Mouse (Mus musculus) ES-E14 (cell line): ENCODE results near the gene Btbd11. TPM values are rescaled to one million over a fixed set of nuclear protein-coding genes. Genes with fewer than 3 reads are reported as not detected.

ENCODE experiments used
- DNase-seq: peaks from one replicate; pipeline ENCODE4 v3.0.0-alpha.2; 2013; ENCODE audit warnings: low read depth, low spot score
- H3K27ac ChIP-seq: 2 replicates; pipeline ENCODE4 v1.5.1; 2012; ENCODE audit warnings: low read depth, mild to moderate bottlenecking, low read length, moderate library complexity, mixed read lengths; ENCODE audit not compliant: poor library complexity, insufficient read depth, severe bottlenecking
- H3K36me3 ChIP-seq: 2 replicates; pipeline ENCODE4 v1.6.1; 2012; ENCODE audit warnings: mild to moderate bottlenecking, low read length, moderate library complexity, mixed read lengths; ENCODE audit not compliant: control insufficient read depth, poor library complexity, insufficient read depth, severe bottlenecking
- H3K4me1 ChIP-seq, 2 experiments: fragments of 150-350 bp in 1 of 2; sonication (generic) in 1 of 2; 2 replicates each; pipeline ENCODE4 v1.6.1; 2012; ENCODE audit warnings: low read length in 2 of 2, mild to moderate bottlenecking in 1 of 2, mixed read lengths in 1 of 2; ENCODE audit not compliant: control insufficient read depth in 2 of 2, insufficient read depth in 2 of 2, poor library complexity in 1 of 2
- H3K4me3 ChIP-seq, 2 experiments: fragments of 150-350 bp in 1 of 2; sonication (generic) in 1 of 2; 2 replicates each; pipeline ENCODE4 v1.5.1; 2012; ENCODE audit warnings: low read length in 2 of 2, low read depth in 1 of 2, mild to moderate bottlenecking in 1 of 2, mixed read lengths in 1 of 2; ENCODE audit not compliant: insufficient read depth in 1 of 2, poor library complexity in 1 of 2, severe bottlenecking in 1 of 2
- H3K9ac ChIP-seq: 2 replicates; pipeline ENCODE4 v1.6.1; 2012; ENCODE audit warnings: low read depth, mild to moderate bottlenecking, low read length, mixed read lengths; ENCODE audit not compliant: poor library complexity, insufficient read depth, severe bottlenecking
- H3K9me3 ChIP-seq: fragments of 150-350 bp; sonication (generic); 2 replicates; pipeline ENCODE4 v1.6.1; 2012; ENCODE audit warnings: low read depth, mild to moderate bottlenecking, low read length; ENCODE audit not compliant: control insufficient read depth, insufficient read depth
- CHD2 ChIP-seq: IDR thresholded peaks from 2 replicates; pipeline ENCODE4 v1.6.1; 2014; ENCODE audit warnings: mild to moderate bottlenecking, low read depth, low read length, inconsistent platforms
- HCFC1 ChIP-seq: IDR thresholded peaks from 2 replicates; pipeline ENCODE4 v1.6.1; 2012; ENCODE audit warnings: low read length, inconsistent platforms, borderline replicate concordance; ENCODE audit not compliant: insufficient read depth
- MAFK ChIP-seq: IDR thresholded peaks from 2 replicates; pipeline ENCODE4 v1.6.1; 2014; ENCODE audit warnings: mild to moderate bottlenecking, low read depth, low read length, inconsistent platforms; ENCODE audit not compliant: insufficient read depth
- ZC3H11A ChIP-seq: IDR thresholded peaks from 2 replicates; pipeline ENCODE4 v1.6.1; 2012; ENCODE audit warnings: low read depth, mild to moderate bottlenecking, inconsistent platforms, low read length, borderline replicate concordance
- ZNF384 ChIP-seq: IDR thresholded peaks from 2 replicates; pipeline ENCODE4 v1.6.1; 2012; ENCODE audit warnings: low read depth, low read length, inconsistent platforms
- in situ Hi-C, 2 experiments: fragments of 600-800 bp; cut with MboI; formaldehyde crosslinking; loops; one replicate each; pipeline ENCODE4 v1.15.1; 2025; ENCODE audit warnings: low sequenced_read_pairs in 2 of 2, inconsistent platforms in 1 of 2; ENCODE audit not compliant: unreplicated experiment in 2 of 2
- total RNA-seq: library from RNA; depleted of rRNA; stranded (reverse); fragments of 300-350 nt; gene quantifications from 2 replicates; pipeline ENCODE4 v1.2.3, GENCODE M21; 2012

Gene Btbd11
- total RNA-seq, 1 experiment, result 9.9 TPM

GRCm38 (mm10) chr10:85475642-85476345, 89.2 kb downstream of the Btbd11 start:
- no peak for DNase-seq
- H3K9me3 ChIP-seq, result no peaks in the 10 kb centered on the region
- in situ Hi-C loops, result no loop called here
- no peak overlapping the region for H3K9ac ChIP-seq
- no peak overlapping the region for H3K27ac ChIP-seq
- H3K4me1 ChIP-seq, result peaks cover 6% of the 10 kb centered on the region in 2 experiments; a peak in 2 of 4 replicates
- no peak overlapping the region for H3K4me3 ChIP-seq
- TF ChIP-seq HCFC1 (no peak), CHD2 (no peak), ZC3H11A (no peak), MAFK (no peak), ZNF384 (no peak)
- no peaks in the 10 kb centered on the region for H3K36me3 ChIP-seq

- TF ChIP-seq MAFK, result no peak
- TF ChIP-seq ZC3H11A, result no peak
- TF ChIP-seq ZNF384, result no peak
- Histone ChIP-seq H3K9me3 (no peaks in the 10 kb centered on the region), H3K4me3 (no peak overlapping the region), H3K36me3 (no peaks in the 10 kb centered on the region), H3K27ac (no peak overlapping the region), H3K4me1 (peaks cover 3 to 14% of the 10 kb centered on the region in 2 experiments; a peak in 3 of 4 replicates), H3K9ac (no peak overlapping the region)
- in situ Hi-C loops, result no loop called here
- DNase-seq, result no peak
Observed at GRCm38 (mm10) chr10:85479959-85480625, 93.5 kb downstream of the Btbd11 start.

- TF ChIP-seq ZNF384 (no peak), CHD2 (no peak), ZC3H11A (no peak), MAFK (no peak)
- no peak overlapping the region for H3K27ac ChIP-seq
- no peaks in the 10 kb centered on the region for H3K9me3 ChIP-seq
- H3K4me1 ChIP-seq, result peaks cover 3 to 14% of the 10 kb centered on the region in 2 experiments; a peak in 3 of 4 replicates
- H3K9ac ChIP-seq, result no peak overlapping the region
- in situ Hi-C loops, result no loop called here
- no peak overlapping the region for H3K4me3 ChIP-seq
- DNase-seq, result no peak
- no peaks in the 10 kb centered on the region for H3K36me3 ChIP-seq
Observed at GRCm38 (mm10) chr10:85481106-85481505, 94.5 kb downstream of the Btbd11 start.

DNA sequence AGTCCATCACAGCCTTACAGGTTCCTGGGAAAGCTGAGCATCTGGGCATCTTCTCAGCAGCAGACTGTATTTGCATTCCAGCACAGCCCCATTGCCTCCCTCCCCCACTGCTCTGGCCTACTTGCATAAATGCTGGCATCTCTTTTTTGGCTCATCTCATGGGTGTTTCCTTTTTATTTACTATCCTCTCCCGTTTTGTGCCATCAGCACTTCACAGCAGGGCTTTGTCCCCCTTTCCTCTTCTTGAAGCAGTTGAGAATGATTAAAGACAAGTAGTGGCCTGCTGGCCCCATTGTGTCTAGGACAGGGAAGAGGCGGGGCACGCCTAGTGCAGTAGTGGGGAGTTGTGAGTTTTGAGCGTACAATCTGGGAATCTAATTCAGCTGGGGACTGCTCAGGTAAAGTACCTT, 95.5 kb downstream of the Btbd11 start:
- H3K27ac ChIP-seq, result no peak overlapping the region

More for the DNA sequence above, 95.5 kb downstream of the Btbd11 start:
- peaks cover 3 to 14% of the 10 kb centered on the region in 2 experiments; a peak in 3 of 4 replicates for H3K4me1 ChIP-seq
- no peak overlapping the region for H3K4me3 ChIP-seq
- H3K9me3 ChIP-seq, result no peaks in the 10 kb centered on the region
- no peaks in the 10 kb centered on the region for H3K36me3 ChIP-seq
- in situ Hi-C loops, result no loop called here
- no peak for TF ChIP-seq MAFK
- no peak for TF ChIP-seq CHD2
- TF ChIP-seq ZNF384, result no peak
- no peak for TF ChIP-seq ZC3H11A
- no peak for TF ChIP-seq HCFC1
- no peak for DNase-seq
- no peak overlapping the region for H3K9ac ChIP-seq
